Mouse (Mus musculus): Measurements from ENCODE around the gene Rab11fip5. TPM values are rescaled to one million over a fixed set of nuclear protein-coding genes. Genes with fewer than 3 reads are reported as not detected.

The Rab11fip5 gene
- polyA plus RNA-seq, 1 experiment from 2014 or later = 20.5 TPM

Small RNA genes lying within 50 kb of the gene (microRNA-seq; reads per million reads assigned to microRNA genes)
- not detected for gene Mir705

Other genes with a start within 250 kb of the Rab11fip5 start
- 33.7 and 38.6 TPM in 2 replicates for gene Spr, start 236.9 kb downstream of the Rab11fip5 start, polyA plus RNA-seq (2014; fragmentation: Nextera tagmentation; extraction: Ambion mirVana)
- gene Emx1, start 187.2 kb downstream of the Rab11fip5 start, polyA plus RNA-seq (2014; fragmentation: Nextera tagmentation; extraction: Ambion mirVana) = 0.21 TPM in 1 of 2 replicates, not detected in the other
- gene Sfxn5, start 41.2 kb downstream of the Rab11fip5 start, polyA plus RNA-seq (2014; fragmentation: Nextera tagmentation; extraction: Ambion mirVana) = 21.3 and 29.7 TPM in 2 replicates
- not detected in 2 replicates for gene Noto, start 49.3 kb upstream of the Rab11fip5 start, polyA plus RNA-seq (2014; fragmentation: Nextera tagmentation; extraction: Ambion mirVana)
- gene Smyd5, start 57.4 kb upstream of the Rab11fip5 start, polyA plus RNA-seq (2014; fragmentation: Nextera tagmentation; extraction: Ambion mirVana) = 58.8 and 67.0 TPM in 2 replicates
- gene Cct7, start 76.9 kb upstream of the Rab11fip5 start, polyA plus RNA-seq (2014; fragmentation: Nextera tagmentation; extraction: Ambion mirVana) = 595 and 603 TPM in 2 replicates
- 21.4 and 23.0 TPM in 2 replicates for gene Pradc1, start 77.3 kb upstream of the Rab11fip5 start, polyA plus RNA-seq (2014; fragmentation: Nextera tagmentation; extraction: Ambion mirVana)
- gene Fbxo41, start 128.4 kb upstream of the Rab11fip5 start, polyA plus RNA-seq (2014; fragmentation: Nextera tagmentation; extraction: Ambion mirVana) = 9.9 and 10.0 TPM in 2 replicates
- gene Egr4, start 139.0 kb upstream of the Rab11fip5 start, polyA plus RNA-seq (2014; fragmentation: Nextera tagmentation; extraction: Ambion mirVana) = not detected in 2 replicates
- gene Alms1, start 212.9 kb upstream of the Rab11fip5 start, polyA plus RNA-seq (2014; fragmentation: Nextera tagmentation; extraction: Ambion mirVana) = 6.5 and 6.6 TPM in 2 replicates